ENCODE assay signal across 19 mouse cellular contexts in the genomic region with DNA sequence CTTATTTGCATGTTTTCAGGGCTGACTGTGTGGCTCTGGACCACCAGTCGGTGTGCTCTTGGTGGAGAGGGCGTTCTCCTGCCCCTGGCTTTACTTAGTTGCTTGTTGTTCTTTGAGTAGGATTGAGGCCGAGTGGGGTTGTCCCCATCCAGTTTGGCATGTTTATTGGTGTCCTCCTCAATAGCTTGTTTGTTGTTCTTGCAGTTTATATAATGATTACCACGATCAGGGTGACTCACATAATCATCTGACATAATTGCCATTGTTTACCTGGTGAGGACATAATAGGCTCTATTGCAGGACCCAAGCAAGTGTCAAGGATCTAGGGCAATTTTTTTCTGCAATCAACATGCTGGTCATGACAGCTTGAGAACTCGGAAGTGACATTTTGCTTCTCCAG.
"Had no signal": no experiment of that assay in that cellular context is flagged by ENCODE, and none has a peak within 500 bp of the region (broad histone marks: within the 10 kb centered on the region; RNA-seq: fewer than 3 reads in every experiment).

No protein-coding gene starts in this region.

- H3K9ac ChIP-seq: limb, embryonic 15.5 days; liver, embryonic 14.5 days; lung, embryonic 15.5 days; midbrain, embryonic 13.5 days; neural tube, embryonic 13.5 days had no signal

- H3K36me3 ChIP-seq: limb, embryonic 15.5 days; lung, embryonic 15.5 days; midbrain, embryonic 10.5 days; midbrain, embryonic 13.5 days; neural tube, embryonic 13.5 days had no signal

- ATAC-seq: intestine, postnatal 0 days; midbrain, embryonic 13.5 days; midbrain, embryonic 16.5 days had no signal

- H3K27me3 ChIP-seq: limb, embryonic 15.5 days; lung, embryonic 15.5 days; megakaryocyte, embryonic 14.5 days; midbrain, embryonic 13.5 days; neural tube, embryonic 13.5 days had no signal

- H3K27ac ChIP-seq: kidney, postnatal 0 days; limb, embryonic 15.5 days; liver, embryonic 14.5 days; lung, embryonic 15.5 days; midbrain, embryonic 10.5 days; midbrain, embryonic 13.5 days; neural tube, embryonic 13.5 days had no signal

- H3K9me3 ChIP-seq: limb, embryonic 15.5 days; lung, embryonic 15.5 days; megakaryocyte, embryonic 14.5 days; midbrain, embryonic 10.5 days; midbrain, embryonic 13.5 days; neural tube, embryonic 13.5 days had no signal

- H3K4me3 ChIP-seq: limb, embryonic 15.5 days; lung, embryonic 15.5 days; megakaryocyte, embryonic 14.5 days; midbrain, embryonic 10.5 days; midbrain, embryonic 13.5 days; myocyte; neural tube, embryonic 13.5 days had no signal

- DNase-seq: kidney, adult 2 months; kidney, postnatal 25 days; layer of hippocampus, adult 9-11 months; lung, adult 18-20 months; lung, postnatal 10 days; lung, postnatal 36 days; thymus, adult 18-20 months; thymus, postnatal 36 days had no signal

- H3K4me2 ChIP-seq: limb, embryonic 15.5 days; lung, embryonic 15.5 days; midbrain, embryonic 13.5 days; neural tube, embryonic 13.5 days had no signal
